8 mouse cellular contexts compared by ENCODE assay signal in the genomic region with DNA sequence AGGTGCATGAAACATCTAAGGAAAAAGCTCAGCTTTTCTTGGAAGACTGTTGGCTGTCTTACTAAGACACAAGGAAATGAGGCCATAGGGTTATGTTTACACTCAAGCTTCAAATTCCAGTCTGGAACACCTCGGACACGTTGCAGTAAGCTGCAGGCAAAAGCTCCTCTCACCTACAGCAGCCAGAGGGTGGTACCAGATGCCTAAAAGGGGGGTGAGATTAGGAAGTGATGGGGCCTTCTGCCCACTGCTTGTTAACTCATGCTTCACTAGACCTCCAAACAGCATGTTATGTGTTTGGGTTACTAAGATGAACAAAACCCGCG. TPM values are rescaled to one million over a fixed set of nuclear protein-coding genes. Genes with fewer than 3 reads are reported as not detected.
DNase-seq lines count a peak whose midpoint lies in the region; ATAC-seq and TF ChIP-seq lines count a peak whose summit lies in the region.

No protein-coding gene starts in this region.

- peak overlapping the region; percentile 62; the same call in 1 of the 2 replicates for H3K9ac ChIP-seq in heart, postnatal 0 days (replicated peaks; ENCODE audit: low read depth, low read length)
- peak overlapping the region; percentile 72 for H3K9ac ChIP-seq in hindbrain, embryonic 13.5 days
- H3K9ac ChIP-seq in midbrain, embryonic 11.5 days (ENCODE audit: low read length) = peak overlapping the region; percentile 66

- TF ChIP-seq EP300 in heart, postnatal 0 days (IDR thresholded peaks at IDR 0.05; ENCODE audit: low read depth) = no peak

- no peak for TF ChIP-seq POLR2A in bone marrow, adult 2 months (IDR thresholded peaks at IDR 0.05; ENCODE audit: borderline replicate concordance, control insufficient read depth, low read depth, low read length)

- H3K4me1 ChIP-seq in heart, postnatal 0 days (ENCODE audit: control insufficient read depth, insufficient read depth) = no peaks in the 10 kb centered on the region
- peaks cover 2% of the 10 kb centered on the region for H3K4me1 ChIP-seq in bone marrow, adult 2 months (ENCODE audit: control insufficient read depth, insufficient read depth, low read length)
- H3K4me1 ChIP-seq in hindbrain, embryonic 13.5 days (replicated peaks) = no peaks in the 10 kb centered on the region
- H3K4me1 ChIP-seq in midbrain, embryonic 11.5 days (ENCODE audit: control insufficient read depth, insufficient read depth, low read length) = 0 out of 2 replicates have a peak, but pooled peaks cover 2% of the 10 kb centered on the region

- H3K4me3 ChIP-seq in heart, postnatal 0 days (ENCODE audit: low read depth, low read length) = peak overlapping the region; percentile 70
- peak overlapping the region; percentile 100 for H3K4me3 ChIP-seq in bone marrow, adult 2 months (replicated peaks; ENCODE audit: control insufficient read depth, low read depth, low read length)
- peak overlapping the region; percentile 52 for H3K4me3 ChIP-seq in hindbrain, embryonic 13.5 days
- H3K4me3 ChIP-seq in midbrain, embryonic 11.5 days (ENCODE audit: low read depth, low read length) = peak overlapping the region; percentile 50

- peak; percentile 16; the same call in 1 of the 2 replicates for ATAC-seq in heart, postnatal 0 days (ENCODE audit: insufficient read depth, low read depth)
- ATAC-seq in hindbrain, embryonic 13.5 days (ENCODE audit: low FRiP score) = peak; percentile 77; the same call in 1 of the 2 replicates
- no peak; the same call in 1 of the 2 replicates for ATAC-seq in midbrain, embryonic 11.5 days (ENCODE audit: low FRiP score)

- intact Hi-C loops in heart, postnatal 36 days (cut with DNase I) = loop anchor here (5.0 to 10.0 kb wide), 2 partner anchors 318 to 456 kb away; partner anchors contain the start of genes Fhl1 and Mmgt1

- H3K27ac ChIP-seq in heart, postnatal 0 days (ENCODE audit: low read depth) = peak overlapping the region; percentile 93
- H3K27ac ChIP-seq in bone marrow, adult 2 months (ENCODE audit: control insufficient read depth, insufficient read depth, low read depth, low read length, poor library complexity) = no peak overlapping the region
- peak overlapping the region; percentile 95 for H3K27ac ChIP-seq in hindbrain, embryonic 13.5 days
- peak overlapping the region; percentile 86 for H3K27ac ChIP-seq in midbrain, embryonic 11.5 days (ENCODE audit: low read depth, low read length)

- H3K4me2 ChIP-seq in heart, postnatal 0 days (ENCODE audit: low read depth, low read length) = peak overlapping the region; percentile 69
- peak overlapping the region; percentile 47 for H3K4me2 ChIP-seq in hindbrain, embryonic 13.5 days
- peak overlapping the region; percentile 39 for H3K4me2 ChIP-seq in midbrain, embryonic 11.5 days

- 12% methylated on average over 4 of the region's 4 CpGs for WGBS in heart, postnatal 0 days
- 15% methylated on average over 4 of the region's 4 CpGs for WGBS in bone marrow, adult 2 months
- WGBS in hindbrain, embryonic 13.5 days = 19% methylated on average over 4 of the region's 4 CpGs
- 9% methylated on average over 4 of the region's 4 CpGs for WGBS in midbrain, embryonic 11.5 days

- H3K27me3 ChIP-seq in heart, postnatal 0 days (ENCODE audit: control insufficient read depth, insufficient read depth, low read length) = no peaks in the 10 kb centered on the region
- H3K27me3 ChIP-seq in hindbrain, embryonic 13.5 days = no peaks in the 10 kb centered on the region
- no peaks in the 10 kb centered on the region for H3K27me3 ChIP-seq in midbrain, embryonic 11.5 days (ENCODE audit: control insufficient read depth, insufficient read depth, low read length)

- H3K9me3 ChIP-seq in heart, postnatal 0 days (replicated peaks; ENCODE audit: control insufficient read depth, low read length) = no peaks in the 10 kb centered on the region
- no peaks in the 10 kb centered on the region for H3K9me3 ChIP-seq in hindbrain, embryonic 13.5 days
- no peaks in the 10 kb centered on the region for H3K9me3 ChIP-seq in midbrain, embryonic 11.5 days (ENCODE audit: control insufficient read depth, low read length)

- DNase-seq in heart, postnatal 0 days (ENCODE audit: low spot score) = no peak
- no peak for DNase-seq in heart, postnatal 36 days
- DNase-seq in midbrain, embryonic 11.5 days (ENCODE audit: low spot score, missing footprints) = no peak
- no peak for DNase-seq in spleen, postnatal 4 days (ENCODE audit: low spot score in 2 of 2)
- no peak for DNase-seq in urinary bladder, postnatal 25 days (ENCODE audit: low spot score)
- DNase-seq in kidney, postnatal 10 days = no peak

- H3K36me3 ChIP-seq in heart, postnatal 0 days (replicated peaks; ENCODE audit: control insufficient read depth, insufficient read depth, low read length) = peaks cover 17% of the 10 kb centered on the region
- 0 out of 2 replicates have a peak, but pooled peaks cover 4% of the 10 kb centered on the region for H3K36me3 ChIP-seq in hindbrain, embryonic 13.5 days
- H3K36me3 ChIP-seq in midbrain, embryonic 11.5 days (ENCODE audit: control insufficient read depth, insufficient read depth, low read length) = no peaks in the 10 kb centered on the region

- no peak for TF ChIP-seq CTCF in heart, postnatal 0 days (IDR thresholded peaks at IDR 0.05; ENCODE audit: low read depth)
- TF ChIP-seq CTCF in bone marrow, adult 2 months (IDR thresholded peaks at IDR 0.05; ENCODE audit: control insufficient read depth, insufficient read depth, low read length) = no peak

RNA-seq across cellular contexts. Expression of gene Htatsf1, which starts 0.6 kb away (rescaled TPM):
- 30.4 and 43.7 TPM in 2 replicates for total RNA-seq in heart, postnatal 0 days (2014; rRNA removed; ENCODE audit: low replicate concordance)
- 60.4 and 61.1 TPM in 2 replicates for polyA plus RNA-seq in heart, postnatal 0 days (2015; fragmentation: Nextera tagmentation; extraction: Ambion mirVana)
- 10 to 100 TPM; 52.2 to 62.7 TPM for total RNA-seq in heart, postnatal 36 days (2021)
- polyA plus RNA-seq in bone marrow, adult 2 months (2011; ENCODE audit: insufficient read depth, insufficient read length, low replicate concordance, missing spikeins) = 24.4 and 34.6 TPM in 2 replicates
- polyA plus RNA-seq in hindbrain, embryonic 13.5 days (2015; fragmentation: Nextera tagmentation; extraction: Ambion mirVana) = 92.0 and 98.4 TPM in 2 replicates
- 86.2 and 98.2 TPM in 2 replicates for polyA plus RNA-seq in midbrain, embryonic 11.5 days (2014; fragmentation: Nextera tagmentation; extraction: Ambion mirVana)

RNA-seq across cellular contexts. Expression of gene Brs3, which starts 9.9 kb away (rescaled TPM):
- not detected in 2 replicates for total RNA-seq in heart, postnatal 0 days (2014; rRNA removed; ENCODE audit: low replicate concordance)
- polyA plus RNA-seq in heart, postnatal 0 days (2015; fragmentation: Nextera tagmentation; extraction: Ambion mirVana) = not detected in 2 replicates
- total RNA-seq in heart, postnatal 36 days (2021) = not detected
- polyA plus RNA-seq in bone marrow, adult 2 months (2011; ENCODE audit: insufficient read depth, insufficient read length, low replicate concordance, missing spikeins) = not detected in 2 replicates
- polyA plus RNA-seq in hindbrain, embryonic 13.5 days (2015; fragmentation: Nextera tagmentation; extraction: Ambion mirVana) = 0.22 and 0.34 TPM in 2 replicates
- not detected in 2 replicates for polyA plus RNA-seq in midbrain, embryonic 11.5 days (2014; fragmentation: Nextera tagmentation; extraction: Ambion mirVana)

RNA-seq across cellular contexts. Expression of gene Vgll1, which starts 35.1 kb away (rescaled TPM):
- not detected in 2 replicates for total RNA-seq in heart, postnatal 0 days (2014; rRNA removed; ENCODE audit: low replicate concordance)
- 0.07 TPM in 1 of 2 replicates, not detected in the other for polyA plus RNA-seq in heart, postnatal 0 days (2015; fragmentation: Nextera tagmentation; extraction: Ambion mirVana)
- total RNA-seq in heart, postnatal 36 days (2021) = not detected
- polyA plus RNA-seq in bone marrow, adult 2 months (2011; ENCODE audit: insufficient read depth, insufficient read length, low replicate concordance, missing spikeins) = not detected in 2 replicates
- polyA plus RNA-seq in hindbrain, embryonic 13.5 days (2015; fragmentation: Nextera tagmentation; extraction: Ambion mirVana) = not detected in 2 replicates
- 0.07 and 0.18 TPM in 2 replicates for polyA plus RNA-seq in midbrain, embryonic 11.5 days (2014; fragmentation: Nextera tagmentation; extraction: Ambion mirVana)

Comparison
In these comparisons a context has a peak if more than half of its experiments do, and no peak if none do; other contexts are left out.
1. H3K4me3 ChIP-seq: peak in every context shown above with its lines; median percentile 100 in bone marrow, adult 2 months; 70 in heart, postnatal 0 days; 52 in hindbrain, embryonic 13.5 days; 50 in midbrain, embryonic 11.5 days.